Mouse (Mus musculus) lung, postnatal 25 days (tissue): ENCODE results near the gene Myh14.

ENCODE experiments used
- DNase-seq: peaks from one replicate; pipeline ENCODE4 v3.0.0; 2022; ENCODE audit warnings: low spot score

Gene Myh14

DNA sequence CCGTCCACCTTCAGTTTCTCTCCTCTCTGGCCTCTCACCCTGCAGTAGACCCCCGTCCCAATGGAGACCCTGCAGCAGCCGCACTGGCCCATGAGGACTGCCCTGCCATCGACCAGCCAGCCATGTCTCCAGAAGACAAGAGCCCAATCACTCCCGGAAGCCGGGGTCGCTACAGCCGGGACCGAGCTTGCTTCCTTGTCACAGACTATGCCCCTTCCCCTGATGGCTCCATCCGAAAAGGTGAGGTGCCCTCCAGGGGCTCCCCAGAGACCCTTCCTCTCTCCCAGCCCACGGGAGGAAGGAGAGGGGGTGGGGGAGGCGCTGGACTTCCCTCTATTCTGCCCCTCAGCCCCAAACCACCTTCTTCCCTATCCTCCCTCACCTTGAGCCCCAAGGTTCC is 72.3 kb downstream of the Myh14 start:
- DNase-seq, result no peak

GRCm38 (mm10) chr7:44597666-44598065 is 73.0 kb downstream of the Myh14 start:
- DNase-seq, result no peak

DNA sequence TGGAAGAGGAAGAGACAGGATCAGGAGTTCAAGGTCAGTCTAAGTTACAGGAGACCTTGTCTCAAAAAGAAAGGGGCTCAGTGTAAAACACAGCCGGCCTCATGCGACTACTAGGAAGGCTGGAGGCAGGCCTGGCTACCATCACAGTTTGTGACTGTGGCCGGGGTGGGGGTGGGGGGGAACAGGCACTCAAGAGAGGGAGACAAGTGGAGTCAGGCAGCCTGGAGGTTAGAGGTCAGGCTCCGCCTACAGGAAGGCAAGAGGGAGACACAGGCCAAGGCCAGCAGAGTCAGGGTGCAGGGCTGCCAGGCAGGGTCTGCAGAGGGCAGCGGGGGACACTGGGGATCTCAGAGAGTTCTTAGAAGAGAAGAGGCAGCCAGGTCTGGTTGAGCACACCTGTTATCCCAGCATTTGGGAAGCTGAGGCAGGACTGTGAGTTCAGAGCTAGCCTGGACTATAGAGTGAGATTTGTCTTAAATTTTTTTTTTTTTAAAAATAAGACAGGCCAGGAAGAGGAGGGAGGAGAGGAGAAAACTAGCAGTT is 73.6 kb downstream of the Myh14 start:
- no peak for DNase-seq

- no peak for DNase-seq
Measured at GRCm38 (mm10) chr7:44596051-44596450, 74.6 kb downstream of the Myh14 start.

GRCm38 (mm10) chr7:44595131-44595561 is 75.5 kb downstream of the Myh14 start:
- DNase-seq, result no peak

DNA sequence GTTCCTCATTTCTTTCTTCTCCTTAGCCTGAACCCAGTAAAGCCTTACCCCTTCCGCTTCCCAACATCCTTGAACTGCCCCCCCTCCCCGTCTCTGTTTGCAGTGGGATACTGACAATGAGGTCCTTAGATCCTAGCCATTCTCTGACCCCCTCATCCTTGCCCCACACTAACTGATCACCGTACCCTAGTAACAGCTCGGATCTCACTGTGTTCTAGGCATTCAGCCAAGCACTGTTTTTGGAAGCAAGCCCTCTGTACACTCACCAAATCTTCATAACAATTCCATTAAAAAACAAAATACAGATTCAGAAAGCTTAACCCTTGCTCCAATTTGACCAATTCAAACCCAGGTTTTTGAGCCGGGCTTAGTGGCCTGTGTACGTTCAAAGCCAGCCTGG is 76.4 kb downstream of the Myh14 start:
- no peak for DNase-seq

GRCm38 (mm10) chr7:44593775-44594174 is 76.9 kb downstream of the Myh14 start:
- DNase-seq, result peak; percentile 68

DNA sequence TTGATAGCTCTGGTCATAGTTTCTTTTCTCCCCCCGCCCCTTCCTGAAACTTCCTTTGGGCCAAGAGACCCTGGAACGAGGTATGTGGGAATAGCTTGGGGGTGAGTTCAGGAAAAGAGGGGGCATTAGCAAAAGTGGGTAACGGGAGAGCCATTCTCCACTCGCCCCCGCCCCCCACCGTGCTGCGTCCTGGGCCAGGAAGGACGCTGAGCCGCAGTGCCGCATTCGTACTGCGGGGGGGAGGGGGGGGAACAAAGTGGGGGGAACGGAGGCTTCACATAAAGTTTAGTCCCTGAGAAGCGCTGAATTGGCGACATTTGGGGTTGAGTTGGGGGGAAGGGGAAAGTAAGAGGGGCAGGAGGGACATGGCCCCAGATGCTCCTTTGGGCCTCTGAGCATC is 77.6 kb downstream of the Myh14 start:
- no peak for DNase-seq

- no peak for DNase-seq
Measured at GRCm38 (mm10) chr7:44591348-44592116, 79.1 kb downstream of the Myh14 start.

DNA sequence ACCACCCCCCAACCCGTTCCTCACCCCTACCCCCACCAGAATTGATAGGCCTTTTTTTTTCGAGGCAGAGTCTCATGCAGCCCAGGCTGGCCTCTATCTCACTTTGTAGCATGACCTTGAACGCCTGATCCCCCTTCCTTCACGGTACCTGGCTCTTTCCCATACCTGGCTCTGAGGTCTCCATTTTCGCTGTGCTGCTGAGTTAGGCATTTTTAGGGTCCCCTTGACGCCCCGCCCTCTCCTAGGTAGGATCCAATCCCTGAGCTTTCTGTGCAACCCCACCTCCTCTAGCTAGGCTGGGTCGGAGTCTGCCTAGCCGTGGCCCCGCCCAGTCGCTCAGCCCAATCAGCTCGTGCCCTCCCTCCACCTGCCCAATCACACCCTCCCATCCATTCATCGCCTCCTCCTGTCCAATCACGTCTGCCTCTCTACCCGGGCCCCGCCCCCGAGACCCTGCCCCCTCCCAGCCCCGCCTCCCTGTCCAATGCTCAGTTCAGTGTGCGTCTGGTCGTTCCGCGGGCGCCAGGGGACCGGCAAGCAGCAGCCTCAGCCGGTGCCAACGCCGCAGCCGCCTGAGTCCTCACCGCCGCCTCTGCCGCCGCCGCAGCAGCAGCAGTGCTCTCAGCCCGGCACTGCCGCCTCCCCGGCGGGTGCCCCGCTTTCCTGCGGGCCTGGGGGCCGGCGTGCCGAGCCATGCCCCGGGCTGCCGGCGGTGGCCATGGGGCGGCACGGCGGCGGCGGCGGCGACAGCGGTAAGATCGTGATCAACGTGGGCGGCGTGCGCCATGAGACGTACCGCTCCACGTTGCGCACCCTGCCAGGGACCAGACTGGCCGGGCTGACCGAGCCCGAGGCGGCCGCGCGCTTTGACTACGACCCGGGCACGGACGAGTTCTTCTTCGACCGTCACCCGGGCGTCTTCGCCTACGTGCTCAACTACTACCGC is 80.0 kb downstream of the Myh14 start, which contains the start of gene Kcnc3:
Gene Kcnc3 (plus strand): TSS at position 263 of the 946 bp plus-strand sequence.
- peak; percentile 94 for DNase-seq

- DNase-seq, result no peak
Measured at GRCm38 (mm10) chr7:44589946-44590345, 80.7 kb downstream of the Myh14 start.

- DNase-seq, result peak; percentile 91
Measured at GRCm38 (mm10) chr7:44589149-44589548, 81.5 kb downstream of the Myh14 start.

GRCm38 (mm10) chr7:44588338-44588737 is 82.3 kb downstream of the Myh14 start:
- DNase-seq, result no peak

DNA sequence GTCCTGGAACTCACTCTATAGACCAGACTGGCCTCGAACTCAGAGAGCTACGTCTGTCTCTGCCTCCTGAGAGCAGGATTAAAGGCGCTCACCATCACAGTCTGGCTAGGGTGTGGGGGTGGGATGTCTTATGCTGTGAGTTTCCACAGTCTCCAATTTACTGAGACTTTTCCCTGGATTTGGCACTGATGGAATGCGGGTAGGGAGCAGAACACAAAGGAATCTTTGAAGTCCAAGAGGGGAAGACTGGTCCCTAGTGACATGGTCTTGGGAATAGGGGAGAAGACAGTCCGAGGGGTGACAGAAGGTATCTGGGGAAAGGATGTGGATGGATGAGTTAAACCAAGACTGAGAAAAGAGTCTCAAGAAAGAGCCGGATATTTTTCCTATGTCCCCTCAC is 83.0 kb downstream of the Myh14 start:
- no peak for DNase-seq

GRCm38 (mm10) chr7:44586930-44587329 is 83.7 kb downstream of the Myh14 start:
- no peak for DNase-seq

- no peak for DNase-seq
Measured at GRCm38 (mm10) chr7:44586518-44586917, 84.1 kb downstream of the Myh14 start.

GRCm38 (mm10) chr7:44585606-44586005 is 85.0 kb downstream of the Myh14 start:
- no peak for DNase-seq

GRCm38 (mm10) chr7:44584921-44585320 is 85.7 kb downstream of the Myh14 start:
- DNase-seq, result no peak

GRCm38 (mm10) chr7:44584265-44584804 is 86.3 kb downstream of the Myh14 start:
- DNase-seq, result no peak

DNA sequence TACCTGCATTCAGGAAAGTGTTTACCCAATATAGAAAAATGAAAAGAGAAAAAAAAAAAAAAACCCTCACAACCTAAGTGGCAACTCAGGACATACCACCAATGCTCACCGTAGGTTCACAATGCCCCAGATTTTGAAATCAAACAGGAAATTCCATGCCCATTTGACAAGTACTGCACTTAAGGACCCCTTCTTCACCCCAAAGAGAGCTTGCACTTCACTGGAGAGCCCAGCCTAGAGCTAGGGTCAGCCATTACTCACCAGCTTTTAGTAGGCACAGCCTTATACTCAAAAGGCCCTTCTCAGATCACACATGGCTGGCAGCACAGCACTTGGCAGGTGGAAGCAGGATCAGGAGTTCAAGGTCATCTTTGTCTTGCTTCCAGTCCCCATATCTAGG is 87.5 kb downstream of the Myh14 start:
- peak; percentile 75 for DNase-seq

DNA sequence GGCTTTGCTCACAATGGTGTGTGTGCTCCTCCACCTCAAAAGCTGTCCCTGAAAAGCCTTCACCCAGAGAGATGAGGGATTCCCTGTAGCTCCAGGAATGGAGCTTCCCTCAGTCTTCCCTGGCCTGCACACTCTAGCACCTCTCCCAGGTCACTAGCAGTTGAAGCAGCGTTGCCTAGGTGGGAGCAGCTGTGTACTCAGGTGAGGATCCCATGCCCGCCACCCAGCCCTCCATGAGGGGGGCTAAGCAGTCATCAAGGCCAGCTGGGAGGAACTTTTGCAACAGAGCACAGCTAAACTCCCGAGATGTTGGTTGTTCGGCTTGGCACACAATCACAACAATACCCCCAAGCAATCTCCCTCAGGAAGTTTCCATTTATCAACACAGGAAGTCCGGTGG is 87.9 kb downstream of the Myh14 start:
- DNase-seq, result no peak

GRCm38 (mm10) chr7:44581637-44582036 is 89.0 kb downstream of the Myh14 start:
- no peak for DNase-seq
